Mouse (Mus musculus) heart, postnatal 0 days (tissue): ENCODE results near the gene Uba6.

Experiments used
- CTCF ChIP-seq: IDR thresholded peaks from 2 replicates; pipeline ENCODE4 v1.5.1; 2016; ENCODE audit warnings: antibody characterized with exemption, control low read depth, low read depth
- EP300 ChIP-seq: IDR thresholded peaks from 2 replicates; pipeline ENCODE4 v1.6.1; 2016; ENCODE audit warnings: antibody characterized with exemption, low read depth

DNA sequence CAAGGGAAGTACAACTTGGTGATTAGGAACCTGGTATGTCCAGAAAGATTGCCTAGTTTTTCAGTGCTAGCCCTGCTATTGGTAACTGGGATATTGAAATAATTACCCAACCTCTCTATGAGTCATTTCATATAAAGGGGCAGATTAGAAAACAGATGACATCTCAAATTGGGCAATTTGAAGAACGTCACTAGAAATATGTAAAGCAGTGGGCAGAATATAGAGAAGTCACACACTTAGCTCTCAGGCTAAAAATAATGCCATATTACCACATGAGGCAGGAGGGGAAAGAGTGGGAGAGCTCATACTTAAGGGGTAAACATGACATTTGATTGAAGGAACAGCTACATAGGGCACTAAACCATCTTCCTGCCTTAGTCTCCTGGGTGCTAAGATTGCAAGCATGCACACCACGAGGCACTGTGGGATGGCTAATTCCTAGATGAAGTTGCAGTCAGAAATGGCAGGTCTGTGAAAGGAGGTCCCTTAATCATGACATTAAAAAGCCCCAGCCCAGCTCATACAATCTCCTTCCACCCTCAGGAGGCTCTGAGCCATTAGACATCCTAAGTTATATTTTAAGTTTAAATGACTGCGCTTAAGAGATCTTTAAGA lies 93.8 kb downstream of the Uba6 start:
- TF ChIP-seq CTCF = no peak
- no peak for TF ChIP-seq EP300
